Mouse (Mus musculus) MEL (cell line): ENCODE results near the gene Papss2. TPM values are rescaled to one million over a fixed set of nuclear protein-coding genes. Genes with fewer than 3 reads are reported as not detected.

Experiments
- DNase-seq: peaks from one replicate; pipeline ENCODE4 v3.0.0; 2011; ENCODE audit warnings: low read depth, low spot score
- H3K27ac ChIP-seq: 2 replicates; pipeline ENCODE4 v1.5.1; 2012; ENCODE audit warnings: low read depth, mild to moderate bottlenecking, control low read depth, low read length, moderate library complexity; ENCODE audit not compliant: control insufficient read depth
- H3K27me3 ChIP-seq, 2 experiments: fragments of 150-350 bp in 1 of 2; sonication (generic) in 1 of 2; 2 replicates each; pipeline ENCODE4 v1.6.1; 2012; ENCODE audit warnings: low read length in 2 of 2, mild to moderate bottlenecking in 2 of 2, improper control_type of control experiment in 1 of 2, moderate library complexity in 1 of 2; ENCODE audit not compliant: insufficient read depth in 2 of 2, control insufficient read depth in 1 of 2
- H3K36me3 ChIP-seq, 2 experiments: 2 replicates each; pipeline ENCODE4 v1.6.1; 2012 to 2014; ENCODE audit warnings: low read length in 2 of 2, improper control_type of control experiment in 1 of 2, inconsistent platforms in 1 of 2, mild to moderate bottlenecking in 1 of 2; ENCODE audit not compliant: insufficient read depth in 2 of 2, control insufficient read depth in 1 of 2
- H3K4me1 ChIP-seq, 2 experiments: fragments of 150-350 bp in 1 of 2; sonication (generic) in 1 of 2; 2 replicates each; pipeline ENCODE4 v1.6.1; 2012; ENCODE audit warnings: low read length in 2 of 2, improper control_type of control experiment in 1 of 2, mild to moderate bottlenecking in 1 of 2; ENCODE audit not compliant: insufficient read depth in 2 of 2, control insufficient read depth in 1 of 2
- H3K4me3 ChIP-seq, 2 experiments: fragments of 150-350 bp in 1 of 2; sonication (generic) in 1 of 2; 2 replicates each; pipeline ENCODE4 v1.5.1; 2012; ENCODE audit warnings: low read depth in 2 of 2, low read length in 2 of 2, mild to moderate bottlenecking in 2 of 2, moderate library complexity in 2 of 2, control low read depth in 1 of 2, improper control_type of control experiment in 1 of 2; ENCODE audit not compliant: control insufficient read depth in 1 of 2, insufficient read depth in 1 of 2
- H3K79me2 ChIP-seq: 2 replicates; pipeline ENCODE4 v1.6.1; 2012; ENCODE audit warnings: mild to moderate bottlenecking, low read length, moderate library complexity; ENCODE audit not compliant: control insufficient read depth, poor library complexity, insufficient read depth
- H3K9ac ChIP-seq: 2 replicates; pipeline ENCODE4 v1.6.1; 2012; ENCODE audit warnings: low read depth, mild to moderate bottlenecking, control low read depth, low read length, moderate library complexity; ENCODE audit not compliant: control insufficient read depth, poor library complexity, severe bottlenecking
- H3K9me3 ChIP-seq: fragments of 150-350 bp; sonication (generic); replicated peaks from 2 replicates; pipeline ENCODE4 v1.6.1; 2012; ENCODE audit warnings: mild to moderate bottlenecking, low read length, improper control_type of control experiment, moderate library complexity; ENCODE audit not compliant: insufficient read depth
- BHLHE40 ChIP-seq: IDR thresholded peaks from 2 replicates; pipeline ENCODE4 v1.6.1; 2012; ENCODE audit warnings: low read depth, mild to moderate bottlenecking, inconsistent platforms, low read length, improper control_type of control experiment, borderline replicate concordance
- CHD1 ChIP-seq: IDR thresholded peaks from 2 replicates; pipeline ENCODE4 v1.6.1; 2012; ENCODE audit warnings: low read depth, mild to moderate bottlenecking, inconsistent platforms, low read length, improper control_type of control experiment
- ELF1 ChIP-seq: IDR thresholded peaks from 2 replicates; pipeline ENCODE4 v1.6.1; 2014; ENCODE audit warnings: low read depth, mild to moderate bottlenecking, inconsistent platforms, low read length, improper control_type of control experiment, moderate library complexity
- EP300 ChIP-seq, 2 experiments: IDR thresholded peaks; 2 replicates each; pipeline ENCODE4 v1.6.1; 2011; ENCODE audit warnings: improper control_type of control experiment in 2 of 2, low read length in 2 of 2, low read depth in 1 of 2, mild to moderate bottlenecking in 1 of 2
- GABPA ChIP-seq: IDR thresholded peaks from 2 replicates; pipeline ENCODE4 v1.6.1; 2012; ENCODE audit warnings: low read depth, mild to moderate bottlenecking, inconsistent platforms, low read length, improper control_type of control experiment, moderate library complexity
- GATA1 ChIP-seq: IDR thresholded peaks from 2 replicates; pipeline ENCODE4 v1.6.1; 2011; ENCODE audit warnings: low read depth, low read length, improper control_type of control experiment
- HCFC1 ChIP-seq: IDR thresholded peaks from 2 replicates; pipeline ENCODE4 v1.6.1; 2012; ENCODE audit warnings: low read depth, mild to moderate bottlenecking, inconsistent platforms, low read length, improper control_type of control experiment, moderate library complexity
- JUND ChIP-seq: IDR thresholded peaks from 2 replicates; pipeline ENCODE4 v1.6.1; 2011; ENCODE audit warnings: low read depth, mild to moderate bottlenecking, improper control_type of control experiment, low read length
- MAFK ChIP-seq: IDR thresholded peaks from 2 replicates; pipeline ENCODE4 v1.6.1; 2011; ENCODE audit warnings: low read depth, mild to moderate bottlenecking, low read length, improper control_type of control experiment, borderline replicate concordance
- MAX ChIP-seq: IDR thresholded peaks from 2 replicates; pipeline ENCODE4 v1.6.1; 2011; ENCODE audit warnings: low read length, improper control_type of control experiment
- MAZ ChIP-seq: IDR thresholded peaks from 2 replicates; pipeline ENCODE4 v1.6.1; 2012; ENCODE audit warnings: low read depth, mild to moderate bottlenecking, inconsistent platforms, low read length, improper control_type of control experiment
- MEF2A ChIP-seq: IDR thresholded peaks from 2 replicates; pipeline ENCODE4 v1.6.1; 2014; ENCODE audit warnings: low read depth, mild to moderate bottlenecking, inconsistent platforms, low read length, improper control_type of control experiment; ENCODE audit not compliant: poor library complexity, insufficient replicate concordance, severe bottlenecking; ENCODE audit errors: extremely low read depth
- MXI1 ChIP-seq: IDR thresholded peaks from 2 replicates; pipeline ENCODE4 v1.6.1; 2011; ENCODE audit warnings: mild to moderate bottlenecking, low read depth, low read length, improper control_type of control experiment
- MYB ChIP-seq: IDR thresholded peaks from 2 replicates; pipeline ENCODE4 v1.6.1; 2011; ENCODE audit warnings: mild to moderate bottlenecking, low read depth, low read length, improper control_type of control experiment
- MYC ChIP-seq: IDR thresholded peaks from 2 replicates; pipeline ENCODE4 v1.6.1; 2011; ENCODE audit warnings: low read depth, mild to moderate bottlenecking, low read length, improper control_type of control experiment, moderate library complexity
- NELFE ChIP-seq: IDR thresholded peaks from 2 replicates; pipeline ENCODE4 v1.6.1; 2011; ENCODE audit warnings: low read depth, low read length, improper control_type of control experiment
- NRF1 ChIP-seq: IDR thresholded peaks from 2 replicates; pipeline ENCODE4 v1.6.1; 2014; ENCODE audit warnings: low read depth, mild to moderate bottlenecking, inconsistent platforms, low read length, improper control_type of control experiment, moderate library complexity; ENCODE audit not compliant: poor library complexity, insufficient read depth, severe bottlenecking
- POLR2A ChIP-seq, 2 experiments: IDR thresholded peaks; 2 replicates each; pipeline ENCODE4 v1.6.1; 2011 to 2012; ENCODE audit warnings: low read length in 2 of 2, mild to moderate bottlenecking in 2 of 2, control low read depth in 1 of 2, improper control_type of control experiment in 1 of 2, low read depth in 1 of 2, moderate library complexity in 1 of 2; ENCODE audit not compliant: control insufficient read depth in 1 of 2, insufficient read depth in 1 of 2, poor library complexity in 1 of 2
- POLR2AphosphoS2 ChIP-seq: IDR thresholded peaks from 2 replicates; pipeline ENCODE4 v1.6.1; 2011; ENCODE audit warnings: low read length, improper control_type of control experiment
- RCOR1 ChIP-seq: IDR thresholded peaks from 2 replicates; pipeline ENCODE4 v1.6.1; 2012; ENCODE audit warnings: low read depth, mild to moderate bottlenecking, inconsistent platforms, low read length, improper control_type of control experiment
- SIN3A ChIP-seq: IDR thresholded peaks from 2 replicates; pipeline ENCODE4 v1.6.1; 2012; ENCODE audit warnings: low read length, improper control_type of control experiment, inconsistent platforms
- SMC3 ChIP-seq: IDR thresholded peaks from 2 replicates; pipeline ENCODE4 v1.6.1; 2011; ENCODE audit warnings: low read depth, low read length, improper control_type of control experiment
- TAL1 ChIP-seq: IDR thresholded peaks from 2 replicates; pipeline ENCODE4 v1.6.1; 2012; ENCODE audit warnings: mild to moderate bottlenecking, inconsistent platforms, low read length, moderate library complexity, mixed read lengths
- ZC3H11A ChIP-seq: IDR thresholded peaks from 2 replicates; pipeline ENCODE4 v1.6.1; 2012; ENCODE audit warnings: low read depth, mild to moderate bottlenecking, inconsistent platforms, low read length, improper control_type of control experiment
- ZKSCAN1 ChIP-seq: IDR thresholded peaks from 2 replicates; pipeline ENCODE4 v1.6.1; 2012; ENCODE audit warnings: low read depth, mild to moderate bottlenecking, inconsistent platforms, low read length, improper control_type of control experiment, moderate library complexity
- ZNF384 ChIP-seq: IDR thresholded peaks from 2 replicates; pipeline ENCODE4 v1.6.1; 2012; ENCODE audit warnings: low read depth, mild to moderate bottlenecking, inconsistent platforms, low read length, improper control_type of control experiment
- polyA plus RNA-seq, 2 experiments: library from polyadenylated mRNA; stranded (reverse) in 1 of 2; unstranded in 1 of 2; fragments of >175 nt in 1 of 2; fragments of >200 nt in 1 of 2; gene quantifications; 2 replicates each; pipeline versions ENCODE4 v1.2.1 to v1.2.4; 2012; ENCODE audit warnings: low replicate concordance in 2 of 2, low read depth in 1 of 2; ENCODE audit not compliant: insufficient read length in 2 of 2, insufficient read depth in 1 of 2, missing spikeins in 1 of 2
- total RNA-seq: library from RNA; depleted of rRNA; stranded (reverse); fragments of 300-350 nt; gene quantifications from 2 replicates; pipeline ENCODE4 v1.2.3, GENCODE M21; 2012

Papss2 gene
- total and polyA plus RNA-seq, 3 experiments, result 1.7 to 2.6 TPM; not detected in 1

- H3K4me1 ChIP-seq, result peaks cover 0 to 1% of the 10 kb centered on the region in 2 experiments; a peak in 1 of 4 replicates
Measured at GRCm38 (mm10) chr19:32614772-32615099, 19.1 kb downstream of the Papss2 start.

GRCm38 (mm10) chr19:32616646-32617045, 21.1 kb downstream of the Papss2 start:
- H3K4me1 ChIP-seq, result peaks cover 0 to 5% of the 10 kb centered on the region in 2 experiments; a peak in 3 of 4 replicates
- H3K27me3 ChIP-seq, result no peaks in the 10 kb centered on the region
- TF ChIP-seq CHD1 (no peak), HCFC1 (no peak), MAX (no peak), MAFK (no peak), MEF2A (no peak), BHLHE40 (no peak), SMC3 (no peak), MXI1 (no peak), ELF1 (no peak), TAL1 (no peak), ZC3H11A (no peak)
- TF ChIP-seq, all 39 proteins: peak for 0
- Histone ChIP-seq H3K36me3 (peaks cover 0 to 6% of the 10 kb centered on the region in 2 experiments; a peak in 2 of 4 replicates), H3K79me2 (no peaks in the 10 kb centered on the region), H3K27ac (no peak overlapping the region), H3K4me3 (no peak overlapping the region), H3K9ac (no peak overlapping the region), H3K9me3 (no peaks in the 10 kb centered on the region)
- no peak for DNase-seq

More at GRCm38 (mm10) chr19:32614772-32615099, 19.1 kb downstream of the Papss2 start:
- no peaks in the 10 kb centered on the region for H3K79me2 ChIP-seq
- no peak for TF ChIP-seq JUND
- no peak for TF ChIP-seq SIN3A
- TF ChIP-seq SMC3, result no peak
- TF ChIP-seq ZC3H11A, result no peak
- no peak for TF ChIP-seq POLR2AphosphoS2
- TF ChIP-seq ZKSCAN1, result no peak
- no peak for TF ChIP-seq MAZ
- TF ChIP-seq NRF1, result no peak
- TF ChIP-seq RCOR1, result no peak
- TF ChIP-seq NELFE, result no peak
- no peak for TF ChIP-seq GATA1
- no peak for TF ChIP-seq MYB
- no peak for TF ChIP-seq ZNF384
- no peak for TF ChIP-seq GABPA
- no peak for TF ChIP-seq POLR2A (IDR thresholded peaks at IDR 0.05; ENCODE audit: control insufficient read depth in 1 of 2, insufficient read depth in 1 of 2, low read depth in 1 of 2, low read length in 2 of 2, poor library complexity in 1 of 2)
- TF ChIP-seq EP300 (IDR thresholded peaks at IDR 0.05; ENCODE audit: low read depth in 1 of 2, low read length in 2 of 2), result no peak
- TF ChIP-seq MYC, result no peak
- no peak for TF ChIP-seq TAL1
- H3K9ac ChIP-seq, result no peak overlapping the region
- no peak for DNase-seq
- no peaks in the 10 kb centered on the region for H3K9me3 ChIP-seq
- peaks cover 0 to 1% of the 10 kb centered on the region in 2 experiments; a peak in 1 of 4 replicates for H3K36me3 ChIP-seq
- no peak overlapping the region for H3K4me3 ChIP-seq
- H3K27me3 ChIP-seq, result no peaks in the 10 kb centered on the region
- no peak overlapping the region for H3K27ac ChIP-seq
